Mouse (Mus musculus) neural tube, embryonic 12.5 days (tissue): ENCODE measurements around the gene Cdkn1b. TPM values are rescaled to one million over a fixed set of nuclear protein-coding genes. Genes with fewer than 3 reads are reported as not detected.

ENCODE experiments used
- ATAC-seq: fragments of 200-750 bp; cut with Nextera tagmentation; 2 replicates; pipeline ENCODE4 v1.8.0; 2017; ENCODE audit warnings: low read depth, mild to moderate bottlenecking, moderate TSS enrichment, moderate library complexity; ENCODE audit not compliant: low FRiP score
- H3K27ac ChIP-seq: fragments of 300-500 bp; sonication (generic); 2 replicates; pipeline ENCODE4 v1.5.1; 2016
- H3K27me3 ChIP-seq: fragments of 300-500 bp; sonication (generic); replicated peaks from 2 replicates; pipeline ENCODE4 v1.6.1; 2016; ENCODE audit warnings: mild to moderate bottlenecking
- H3K36me3 ChIP-seq: fragments of 300-500 bp; sonication (generic); 2 replicates; pipeline ENCODE4 v1.6.1; 2016; ENCODE audit warnings: mild to moderate bottlenecking
- H3K4me1 ChIP-seq: fragments of 300-500 bp; sonication (generic); 2 replicates; pipeline ENCODE4 v1.6.1; 2016
- H3K4me2 ChIP-seq: fragments of 300-500 bp; sonication (generic); replicated peaks from 2 replicates; pipeline ENCODE4 v1.6.1; 2016; ENCODE audit warnings: mild to moderate bottlenecking
- H3K4me3 ChIP-seq: fragments of 300-500 bp; sonication (generic); 2 replicates; pipeline ENCODE4 v1.5.1; 2016
- H3K9ac ChIP-seq: fragments of 300-500 bp; sonication (generic); 2 replicates; pipeline ENCODE4 v1.6.1; 2016; ENCODE audit warnings: mild to moderate bottlenecking
- H3K9me3 ChIP-seq: fragments of 300-500 bp; sonication (generic); 2 replicates; pipeline ENCODE4 v1.6.1; 2016; ENCODE audit warnings: mild to moderate bottlenecking
- WGBS: fragments of 180-500 bp; shearing (Covaris S2); methylation state at CpG from one replicate; pipeline ENCODE4 v1.1.7; 2016; 5-methylcytosine and 5-hydroxymethylcytosine counted together
- polyA plus RNA-seq: library from polyadenylated mRNA; unstranded; fragments of >200 nt; fragmentation: Nextera tagmentation; extraction: Ambion mirVana; gene quantifications from 2 replicates; pipeline ENCODE4 v1.2.1, GENCODE M21; 2016

The Cdkn1b gene
- polyA plus RNA-seq, 1 experiment from 2014 or later, result 21.0 TPM

- H3K4me2 ChIP-seq, result no peak overlapping the region
- no peak for ATAC-seq
- H3K27ac ChIP-seq, result no peak overlapping the region
- H3K9me3 ChIP-seq, result no peaks in the 10 kb centered on the region
- H3K4me3 ChIP-seq, result no peak overlapping the region
- peaks cover 16% of the 10 kb centered on the region for H3K4me1 ChIP-seq
- no peaks in the 10 kb centered on the region for H3K27me3 ChIP-seq
- no peak overlapping the region for H3K9ac ChIP-seq
- 78% methylated on average over 2 of the region's 2 CpGs for WGBS
- H3K36me3 ChIP-seq, result no peaks in the 10 kb centered on the region
Observed at GRCm38 (mm10) chr6:134963910-134964309, 43.7 kb downstream of the Cdkn1b start.

- no peak overlapping the region for H3K4me2 ChIP-seq
- H3K36me3 ChIP-seq, result no peaks in the 10 kb centered on the region
- H3K9me3 ChIP-seq, result no peaks in the 10 kb centered on the region
- no peak overlapping the region for H3K4me3 ChIP-seq
- no peaks in the 10 kb centered on the region for H3K27me3 ChIP-seq
- no peak overlapping the region for H3K9ac ChIP-seq
- 90% methylated on average over 5 of the region's 5 CpGs for WGBS
- no peaks in the 10 kb centered on the region for H3K4me1 ChIP-seq
- H3K27ac ChIP-seq, result no peak overlapping the region
- ATAC-seq, result no peak
Observed at GRCm38 (mm10) chr6:134966681-134967080, 46.5 kb downstream of the Cdkn1b start.

- H3K4me3 ChIP-seq, result no peak overlapping the region
- no peaks in the 10 kb centered on the region for H3K36me3 ChIP-seq
- H3K9me3 ChIP-seq, result no peaks in the 10 kb centered on the region
- no peaks in the 10 kb centered on the region for H3K27me3 ChIP-seq
- H3K4me1 ChIP-seq, result no peaks in the 10 kb centered on the region
- no peak overlapping the region for H3K9ac ChIP-seq
- H3K4me2 ChIP-seq, result no peak overlapping the region
- ATAC-seq, result no peak
- no peak overlapping the region for H3K27ac ChIP-seq
- 87% methylated on average over 1 of the region's 1 CpGs for WGBS
Observed at GRCm38 (mm10) chr6:134968326-134968725, 48.1 kb downstream of the Cdkn1b start.

- ATAC-seq, result no peak
- no peak overlapping the region for H3K9ac ChIP-seq
- H3K9me3 ChIP-seq, result no peaks in the 10 kb centered on the region
- H3K36me3 ChIP-seq, result no peaks in the 10 kb centered on the region
- H3K4me1 ChIP-seq, result no peaks in the 10 kb centered on the region
- no peak overlapping the region for H3K4me3 ChIP-seq
- no peak overlapping the region for H3K4me2 ChIP-seq
- no peaks in the 10 kb centered on the region for H3K27me3 ChIP-seq
- no peak overlapping the region for H3K27ac ChIP-seq
- 91% methylated on average over 2 of the region's 2 CpGs for WGBS
Observed at GRCm38 (mm10) chr6:134969498-134969897, 49.3 kb downstream of the Cdkn1b start.

- Histone ChIP-seq H3K9ac (no peak overlapping the region), H3K27me3 (no peaks in the 10 kb centered on the region), H3K36me3 (no peaks in the 10 kb centered on the region), H3K27ac (no peak overlapping the region), H3K4me3 (no peak overlapping the region), H3K9me3 (no peaks in the 10 kb centered on the region), H3K4me2 (no peak overlapping the region), H3K4me1 (0 out of 2 replicates have a peak, but pooled peaks cover 3% of the 10 kb centered on the region)
- WGBS, result 66% methylated on average over 4 of the region's 4 CpGs
- no peak for ATAC-seq
Observed at GRCm38 (mm10) chr6:134972096-134972495, 51.9 kb downstream of the Cdkn1b start.

Other genes starting within 250 kb of the Cdkn1b start
- gene Dusp16, start 127.8 kb upstream of the Cdkn1b start, polyA plus RNA-seq, result 11.0 and 11.5 TPM in 2 replicates
- gene Crebl2, start 90.2 kb upstream of the Cdkn1b start, polyA plus RNA-seq, result 2.8 and 3.1 TPM in 2 replicates
- 33.2 and 35.7 TPM in 2 replicates for gene Gpr19, start 21.8 kb upstream of the Cdkn1b start, polyA plus RNA-seq
- gene Apold1, start 61.3 kb downstream of the Cdkn1b start, polyA plus RNA-seq, result 4.7 and 4.9 TPM in 2 replicates
- 90.8 and 93.0 TPM in 2 replicates for gene Ddx47, start 91.2 kb downstream of the Cdkn1b start, polyA plus RNA-seq
- gene Gprc5a, start 145.2 kb downstream of the Cdkn1b start, polyA plus RNA-seq, result 2.5 and 3.3 TPM in 2 replicates
- gene Gprc5d, start 197.9 kb downstream of the Cdkn1b start, polyA plus RNA-seq, result not detected in 2 replicates